ENCODE assay signal across 26 mouse cellular contexts in the genomic region with DNA sequence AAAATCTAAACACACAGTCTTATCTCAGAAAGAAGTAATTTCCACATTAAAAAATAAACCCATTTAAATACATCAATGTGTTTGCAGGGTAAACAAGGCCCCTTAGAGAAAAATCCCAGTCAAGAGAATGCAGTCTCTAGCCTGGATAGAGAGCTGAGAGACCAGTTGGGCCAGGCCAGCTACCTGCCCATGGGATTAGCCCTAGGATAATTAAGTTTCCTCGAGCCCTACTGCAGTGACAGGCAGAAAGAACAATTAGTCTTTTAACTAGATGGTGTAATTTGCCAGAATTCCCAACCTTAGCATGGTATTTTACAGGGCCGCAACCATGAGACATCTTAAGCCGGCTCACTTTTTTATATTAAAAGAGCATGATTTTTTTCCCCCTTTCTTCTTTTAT.
DNase-seq lines count a peak whose midpoint lies in the region; ATAC-seq and TF ChIP-seq lines count a peak whose summit lies in the region.
"Had no signal": no experiment of that assay in that cellular context is flagged by ENCODE, and none has a peak within 500 bp of the region (broad histone marks: within the 10 kb centered on the region; RNA-seq: fewer than 3 reads in every experiment).

No protein-coding gene starts in this region.

- DNase-seq in embryo, embryonic 10 days (ENCODE audit: low spot score): peak; percentile 4
- DNase-seq in embryo, embryonic 9.5 days (ENCODE audit: extremely low spot score): no peak
- no peak for DNase-seq in forebrain, postnatal 0 days
- peak; percentile 7 for DNase-seq in midbrain, embryonic 14.5 days
- no peak for DNase-seq in midbrain, embryonic 11.5 days (ENCODE audit: low spot score, missing footprints)
- no peak for DNase-seq in frontal cortex, postnatal 10 days (ENCODE audit: low spot score in 2 of 2)
- DNase-seq: adrenal gland, adult 8-10 months; adrenal gland, postnatal 25 days; cerebellum, adult 18-20 months; cerebellum, adult 9-10 months; cerebellum, postnatal 14 days; gastrocnemius, postnatal 25 days; heart, adult 18-20 months; heart, postnatal 10 days; heart, postnatal 4 days; kidney, adult 18-20 months had no signal

- no peaks in the 10 kb centered on the region for H3K27me3 ChIP-seq in forebrain, embryonic 12.5 days
- no peaks in the 10 kb centered on the region for H3K27me3 ChIP-seq in forebrain, postnatal 0 days (ENCODE audit: insufficient read depth, low read length)
- no peaks in the 10 kb centered on the region for H3K27me3 ChIP-seq in midbrain, embryonic 14.5 days (ENCODE audit: control insufficient read depth, insufficient read depth, low read length)
- no peaks in the 10 kb centered on the region for H3K27me3 ChIP-seq in midbrain, embryonic 11.5 days (ENCODE audit: control insufficient read depth, insufficient read depth, low read length)
- H3K27me3 ChIP-seq: embryonic facial prominence, embryonic 12.5 days; heart, embryonic 12.5 days; heart, embryonic 15.5 days had no signal

- H3K36me3 ChIP-seq in forebrain, embryonic 12.5 days (replicated peaks): no peaks in the 10 kb centered on the region
- H3K36me3 ChIP-seq in forebrain, postnatal 0 days (ENCODE audit: insufficient read depth): no peaks in the 10 kb centered on the region
- no peaks in the 10 kb centered on the region for H3K36me3 ChIP-seq in midbrain, embryonic 14.5 days (ENCODE audit: control insufficient read depth, insufficient read depth, low read length)
- no peaks in the 10 kb centered on the region for H3K36me3 ChIP-seq in midbrain, embryonic 11.5 days (ENCODE audit: control insufficient read depth, insufficient read depth, low read length)
- H3K36me3 ChIP-seq: embryonic facial prominence, embryonic 12.5 days; heart, embryonic 12.5 days; heart, embryonic 15.5 days had no signal

- H3K4me2 ChIP-seq in forebrain, embryonic 12.5 days: no peak overlapping the region
- no peak overlapping the region for H3K4me2 ChIP-seq in forebrain, postnatal 0 days (ENCODE audit: low read depth)
- H3K4me2 ChIP-seq in midbrain, embryonic 14.5 days (ENCODE audit: low read length): no peak overlapping the region
- no peak overlapping the region for H3K4me2 ChIP-seq in midbrain, embryonic 11.5 days
- H3K4me2 ChIP-seq: embryonic facial prominence, embryonic 12.5 days; heart, embryonic 12.5 days; heart, embryonic 15.5 days; hindbrain, embryonic 14.5 days had no signal

- no peak overlapping the region for H3K9ac ChIP-seq in forebrain, embryonic 12.5 days
- H3K9ac ChIP-seq in forebrain, postnatal 0 days: no peak overlapping the region
- H3K9ac ChIP-seq in midbrain, embryonic 14.5 days (replicated peaks; ENCODE audit: low read length): no peak overlapping the region
- no peak overlapping the region for H3K9ac ChIP-seq in midbrain, embryonic 11.5 days (ENCODE audit: low read length)
- H3K9ac ChIP-seq: embryonic facial prominence, embryonic 12.5 days; heart, embryonic 12.5 days; heart, embryonic 15.5 days; hindbrain, embryonic 14.5 days had no signal

- 0 out of 2 replicates have a peak, but pooled peaks have one; percentile 36 for ATAC-seq in forebrain, embryonic 12.5 days (ENCODE audit: low FRiP score)
- no peak for ATAC-seq in forebrain, postnatal 0 days
- ATAC-seq in midbrain, embryonic 14.5 days (ENCODE audit: low FRiP score, low TSS enrichment): no peak
- ATAC-seq in midbrain, embryonic 11.5 days (ENCODE audit: low FRiP score): no peak
- ATAC-seq: activated CD4-positive, CD25-positive, alpha-beta regulatory T cell, adult 4 months; hindbrain, postnatal 0 days; inflammation-experienced regulatory T-cells, adult 6 months; intestine, embryonic 16.5 days had no signal

- no peak overlapping the region for H3K27ac ChIP-seq in forebrain, embryonic 12.5 days
- no peak overlapping the region for H3K27ac ChIP-seq in forebrain, postnatal 0 days (ENCODE audit: low read depth, low read length)
- H3K27ac ChIP-seq in midbrain, embryonic 14.5 days (replicated peaks; ENCODE audit: low read depth, low read length): no peak overlapping the region
- no peak overlapping the region for H3K27ac ChIP-seq in midbrain, embryonic 11.5 days (ENCODE audit: low read depth, low read length)
- H3K27ac ChIP-seq: embryonic facial prominence, embryonic 12.5 days; heart, embryonic 15.5 days; hindbrain, embryonic 14.5 days; hindbrain, postnatal 0 days had no signal

- H3K4me3 ChIP-seq in forebrain, embryonic 12.5 days (replicated peaks): no peak overlapping the region
- H3K4me3 ChIP-seq in forebrain, postnatal 0 days (ENCODE audit: low read depth, low read length): no peak overlapping the region
- H3K4me3 ChIP-seq in midbrain, embryonic 14.5 days (replicated peaks; ENCODE audit: low read depth, low read length): no peak overlapping the region
- H3K4me3 ChIP-seq in midbrain, embryonic 11.5 days (ENCODE audit: low read depth, low read length): no peak overlapping the region
- H3K4me3 ChIP-seq: embryonic facial prominence, embryonic 12.5 days; erythroblast, embryonic 14.5 days; heart, embryonic 12.5 days; heart, embryonic 15.5 days had no signal

- H3K4me1 ChIP-seq in forebrain, embryonic 12.5 days: peaks cover 2% of the 10 kb centered on the region; the same call in 1 of the 2 replicates
- no peaks in the 10 kb centered on the region for H3K4me1 ChIP-seq in forebrain, postnatal 0 days (ENCODE audit: insufficient read depth)
- H3K4me1 ChIP-seq in midbrain, embryonic 14.5 days (ENCODE audit: control insufficient read depth, insufficient read depth, low read length): no peaks in the 10 kb centered on the region
- no peaks in the 10 kb centered on the region for H3K4me1 ChIP-seq in midbrain, embryonic 11.5 days (ENCODE audit: control insufficient read depth, insufficient read depth, low read length)
- H3K4me1 ChIP-seq: embryonic facial prominence, embryonic 12.5 days; heart, embryonic 12.5 days; heart, embryonic 15.5 days had no signal

- no peaks in the 10 kb centered on the region for H3K9me3 ChIP-seq in forebrain, embryonic 12.5 days
- H3K9me3 ChIP-seq in forebrain, postnatal 0 days (ENCODE audit: low read length): no peaks in the 10 kb centered on the region
- H3K9me3 ChIP-seq in midbrain, embryonic 14.5 days (ENCODE audit: control insufficient read depth, low read length): no peaks in the 10 kb centered on the region
- H3K9me3 ChIP-seq in midbrain, embryonic 11.5 days (ENCODE audit: control insufficient read depth, low read length): no peaks in the 10 kb centered on the region
- H3K9me3 ChIP-seq: embryonic facial prominence, embryonic 12.5 days; heart, embryonic 15.5 days had no signal

- TF ChIP-seq CTCF in forebrain, postnatal 0 days (IDR thresholded peaks at IDR 0.05; ENCODE audit: low read depth): no peak

- WGBS in forebrain, embryonic 12.5 days: 36% methylated on average over 3 of the region's 3 CpGs
- WGBS in forebrain, postnatal 0 days: 27% methylated on average over 3 of the region's 3 CpGs
- WGBS in midbrain, embryonic 14.5 days: 54% methylated on average over 3 of the region's 3 CpGs
- WGBS in midbrain, embryonic 11.5 days: 60% methylated on average over 3 of the region's 3 CpGs

Comparison
In these comparisons a context has a peak if more than half of its experiments do, and no peak if none do; other contexts are left out.
1. DNase-seq: peak in embryo, embryonic 10 days (single experiment) and midbrain, embryonic 14.5 days (single experiment); none in embryo, embryonic 9.5 days (single experiment), forebrain, postnatal 0 days (single experiment), midbrain, embryonic 11.5 days (single experiment) and frontal cortex, postnatal 10 days (0 of 2).